Mouse (Mus musculus): Measurements from ENCODE around the gene Dupd1.
A peak's percentile ranks its signal among the peaks of the same experiment; 100 is the strongest.
"Not testable (repeated sequence)": the region's sequence is repeated elsewhere in the genome, so short reads cannot be mapped to it uniquely, and the experiment has no call there.

Gene Dupd1

GRCm38 (mm10) chr14:21670422-21671006, 43.9 kb downstream of the Dupd1 start:
- DNase-seq = not testable (repeated sequence)

- DNase-seq = no peak
Observed at GRCm38 (mm10) chr14:21669633-21670421, 44.5 kb downstream of the Dupd1 start.

GRCm38 (mm10) chr14:21669218-21669617, 45.2 kb downstream of the Dupd1 start:
- DNase-seq = no peak

DNA sequence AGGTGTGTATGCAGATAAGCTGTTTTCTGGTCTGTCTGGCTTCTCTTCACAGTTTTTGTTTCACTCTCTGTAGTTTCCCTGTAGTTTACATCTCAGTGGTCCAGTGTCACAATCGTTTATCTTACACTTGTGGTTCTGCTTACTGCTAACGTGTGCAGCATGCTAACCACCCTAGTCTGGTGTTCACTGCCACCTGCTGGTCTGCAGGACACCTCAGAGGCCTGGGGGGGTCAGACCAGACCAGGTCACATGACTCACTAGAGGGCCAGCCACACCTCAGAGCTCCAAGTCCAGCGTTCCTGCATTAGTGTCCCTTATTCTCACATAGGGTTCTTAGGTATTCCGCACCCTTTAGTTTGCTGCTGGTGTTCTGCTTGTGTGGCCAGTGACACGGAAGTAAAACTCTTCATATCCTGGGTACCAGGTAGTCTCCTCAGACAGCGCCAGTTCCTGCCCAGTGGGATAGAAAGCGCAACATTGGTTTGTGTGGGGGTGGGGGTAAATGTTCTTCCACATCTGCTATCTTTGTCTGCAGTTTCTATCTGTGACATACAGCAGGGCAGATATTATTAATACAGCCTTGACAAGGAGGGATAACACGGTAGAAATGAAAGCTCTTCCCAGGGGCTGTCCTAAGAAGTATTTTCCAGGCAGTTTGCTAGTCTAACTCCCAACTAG, 51.8 kb downstream of the Dupd1 start:
- no peak for DNase-seq

- peak; percentile 66 for DNase-seq
Observed at GRCm38 (mm10) chr14:21659652-21660051, 54.7 kb downstream of the Dupd1 start.

DNA sequence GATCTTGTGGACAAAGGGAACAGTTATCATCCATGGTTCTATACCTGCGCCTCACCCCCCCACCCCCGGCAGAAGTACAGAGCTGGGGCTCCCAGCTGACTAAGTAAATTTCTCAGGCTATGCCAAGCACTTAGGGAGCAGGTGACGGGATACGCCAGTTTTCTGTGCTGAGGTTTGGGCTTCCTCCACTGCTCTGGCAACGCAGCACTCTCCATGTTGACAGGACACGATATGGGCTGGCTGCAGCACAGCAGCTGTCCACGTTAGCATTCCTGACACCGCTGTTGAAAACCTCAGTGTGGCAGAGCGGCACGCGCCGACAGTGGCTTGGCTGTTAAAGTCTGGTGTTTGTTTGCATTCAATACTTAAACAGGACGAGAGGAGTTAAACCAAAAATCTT, 55.2 kb downstream of the Dupd1 start:
- no peak for DNase-seq

GRCm38 (mm10) chr14:21653813-21654212, 60.6 kb downstream of the Dupd1 start:
- peak; percentile 35 for DNase-seq

- DNase-seq = no peak
Observed at GRCm38 (mm10) chr14:21640806-21641435, 73.5 kb downstream of the Dupd1 start.

- no peak for DNase-seq
Observed at GRCm38 (mm10) chr14:21636548-21636947, 77.8 kb downstream of the Dupd1 start.

- DNase-seq = no peak
Observed at GRCm38 (mm10) chr14:21631665-21632200, 82.6 kb downstream of the Dupd1 start.

Data from thymus, postnatal 25 days (tissue).